Mouse (Mus musculus): ENCODE results near the gene Fam196b. TPM values are rescaled to one million over a fixed set of nuclear protein-coding genes. Genes with fewer than 3 reads are reported as not detected.

Fam196b gene
- polyA plus RNA-seq, 2 experiments from 2014 or later: 5.4 to 8.7 TPM

- no peak for ATAC-seq
Observed at GRCm38 (mm10) chr11:34332344-34333031, 17.9 kb downstream of the Fam196b start.

- no peak for ATAC-seq
Observed at GRCm38 (mm10) chr11:34337907-34338306, 23.3 kb downstream of the Fam196b start.

- no peak for ATAC-seq
Observed at GRCm38 (mm10) chr11:34339693-34340092, 25.1 kb downstream of the Fam196b start.

GRCm38 (mm10) chr11:34343742-34344307, 29.2 kb downstream of the Fam196b start:
- ATAC-seq: no peak

- no peak for ATAC-seq
Observed at GRCm38 (mm10) chr11:34344310-34344709, 29.7 kb downstream of the Fam196b start.

- no peak for ATAC-seq
Observed at GRCm38 (mm10) chr11:34348287-34348918, 33.8 kb downstream of the Fam196b start.

- no peak for ATAC-seq
Observed at GRCm38 (mm10) chr11:34349453-34350056, 34.9 kb downstream of the Fam196b start.

GRCm38 (mm10) chr11:34355406-34355805, 40.8 kb downstream of the Fam196b start:
- ATAC-seq: no peak

- peak; percentile 37 for ATAC-seq
Observed at GRCm38 (mm10) chr11:34356109-34356508, 41.5 kb downstream of the Fam196b start.

- ATAC-seq: no peak
Observed at GRCm38 (mm10) chr11:34372224-34372623, 57.6 kb downstream of the Fam196b start.

GRCm38 (mm10) chr11:34375557-34375956, 60.9 kb downstream of the Fam196b start:
- ATAC-seq: no peak

GRCm38 (mm10) chr11:34377649-34378048, 63.0 kb downstream of the Fam196b start:
- no peak for ATAC-seq

GRCm38 (mm10) chr11:34383501-34383900, 68.9 kb downstream of the Fam196b start:
- ATAC-seq: no peak

GRCm38 (mm10) chr11:34384178-34384577, 69.6 kb downstream of the Fam196b start:
- no peak for ATAC-seq

- no peak for ATAC-seq
Observed at GRCm38 (mm10) chr11:34385001-34385688, 70.5 kb downstream of the Fam196b start.

GRCm38 (mm10) chr11:34389261-34390116, 74.9 kb downstream of the Fam196b start:
- no peak for ATAC-seq

GRCm38 (mm10) chr11:34392105-34392504, 77.5 kb downstream of the Fam196b start:
- ATAC-seq: no peak

- no peak for ATAC-seq
Observed at GRCm38 (mm10) chr11:34395802-34396201, 81.2 kb downstream of the Fam196b start.

- no peak for ATAC-seq
Observed at GRCm38 (mm10) chr11:34397661-34398060, 83.0 kb downstream of the Fam196b start.

GRCm38 (mm10) chr11:34398555-34398954, 83.9 kb downstream of the Fam196b start:
- ATAC-seq: peak; percentile 92

- no peak for ATAC-seq
Observed at GRCm38 (mm10) chr11:34401343-34401742, 86.7 kb downstream of the Fam196b start.

GRCm38 (mm10) chr11:34405311-34405710, 90.7 kb downstream of the Fam196b start:
- peak; percentile 64 for ATAC-seq

Data from CD4-positive, CD25-positive, alpha-beta regulatory T cell, adult 4 months (primary cell).